Mouse (Mus musculus) thymus, adult 2 months (tissue): ENCODE data around the gene Xrra1.

Experiments used
- CTCF ChIP-seq: fragments of 200-500 bp; IDR thresholded peaks from 2 replicates; pipeline ENCODE4 v1.5.1; 2012; ENCODE audit warnings: mild to moderate bottlenecking, control low read depth, low read length, moderate library complexity, borderline replicate concordance; ENCODE audit not compliant: control insufficient read depth, poor library complexity, insufficient read depth; ENCODE audit errors: extremely low read depth
- POLR2A ChIP-seq: fragments of 200-500 bp; IDR thresholded peaks from 2 replicates; pipeline ENCODE4 v1.6.1; 2012; ENCODE audit warnings: mild to moderate bottlenecking, low read length, control low read depth, moderate library complexity; ENCODE audit not compliant: control insufficient read depth, poor library complexity, insufficient read depth; ENCODE audit errors: extremely low read depth

- TF ChIP-seq CTCF (no peak), POLR2A (no peak)
Observed at GRCm38 (mm10) chr7:99825511-99825910, 33.4 kb upstream of the Xrra1 start.
